Mouse (Mus musculus) heart, adult 2 months (tissue): Measurements from ENCODE around the gene Zfp738.
"Not testable (repeated sequence)": the region's sequence is repeated elsewhere in the genome, so short reads cannot be mapped to it uniquely, and the experiment has no call there.

Source experiments
- CTCF ChIP-seq: fragments of 200-600 bp; IDR thresholded peaks from 2 replicates; pipeline ENCODE4 v1.8.1; 2022; ENCODE audit warnings: antibody characterized with exemption, mild to moderate bottlenecking, moderate library complexity
- EP300 ChIP-seq: fragments of 200-500 bp; IDR thresholded peaks from 2 replicates; pipeline ENCODE4 v1.6.1; 2011; ENCODE audit warnings: low read depth, low read length, control low read depth; ENCODE audit not compliant: insufficient read depth
- POLR2A ChIP-seq: fragments of 200-500 bp; IDR thresholded peaks from 2 replicates; pipeline ENCODE4 v1.6.1; 2011; ENCODE audit warnings: mild to moderate bottlenecking, low read depth, low read length, control low read depth; ENCODE audit not compliant: insufficient read depth

- TF ChIP-seq CTCF, result peak; percentile 53
- TF ChIP-seq POLR2A, EP300: not testable (repeated sequence)
Measured at GRCm38 (mm10) chr13:67729441-67729840, 42.6 kb upstream of the Zfp738 start.
